Mouse (Mus musculus): ENCODE measurements around the gene Fsd1. TPM values are rescaled to one million over a fixed set of nuclear protein-coding genes. Genes with fewer than 3 reads are reported as not detected.

Fsd1 gene
- polyA plus RNA-seq, 1 experiment: 0.36 TPM

DNA sequence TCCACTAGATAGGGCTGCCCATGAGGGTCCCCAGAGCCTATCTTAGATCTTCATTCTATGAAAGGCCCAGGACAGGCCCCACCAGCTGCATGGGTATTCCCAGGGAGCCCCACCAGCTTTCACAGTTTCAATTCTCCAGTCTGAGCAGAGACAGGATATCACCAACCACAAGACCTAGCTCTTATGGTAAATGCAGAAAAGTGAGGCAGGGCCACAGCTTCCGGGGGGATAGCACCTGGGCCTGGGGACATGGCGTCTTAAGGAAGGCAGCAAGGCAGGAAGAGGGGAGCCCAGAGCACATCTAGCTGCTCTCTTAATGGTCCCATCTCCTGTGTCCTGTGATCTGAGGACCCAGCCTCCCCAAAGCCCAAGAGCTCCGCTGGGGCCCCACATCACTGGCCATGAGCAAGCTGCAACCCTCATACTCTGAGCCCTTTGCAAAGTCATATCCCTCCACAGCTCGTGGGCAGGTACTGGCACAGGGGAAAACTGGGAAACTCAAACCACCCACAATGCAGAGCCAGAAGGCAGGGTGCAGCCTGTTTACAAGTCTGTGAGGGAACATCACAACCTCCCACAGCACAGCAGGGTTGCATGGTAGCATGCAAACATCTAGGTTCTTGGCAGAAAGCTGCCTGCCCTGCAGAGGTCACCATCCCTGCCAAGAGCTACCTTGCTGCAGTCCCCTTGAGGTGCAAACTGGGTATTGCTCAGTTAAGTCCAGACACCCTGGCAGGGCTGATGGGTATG is 35.0 kb downstream of the Fsd1 start:
- H3ac ChIP-seq (ENCODE audit: control insufficient read depth, insufficient read length): no peak overlapping the region
- no peaks in the 10 kb centered on the region for H3K27me3 ChIP-seq (ENCODE audit: control insufficient read depth, insufficient read depth, insufficient read length)
- H3K4me2 ChIP-seq (ENCODE audit: low read depth): no peak overlapping the region
- no peaks in the 10 kb centered on the region for H3K36me3 ChIP-seq (ENCODE audit: control insufficient read depth, insufficient read depth)
- H3K4me3 ChIP-seq: no peak overlapping the region
- no peak for TF ChIP-seq E2F4 (IDR thresholded peaks at IDR 0.05; ENCODE audit: insufficient read depth)
- no peak for TF ChIP-seq POLR2AphosphoS2 (IDR thresholded peaks at IDR 0.05; ENCODE audit: insufficient read length, low read depth)
- no peak for TF ChIP-seq MYOG (IDR thresholded peaks at IDR 0.05; ENCODE audit: control insufficient read depth in 1 of 3, insufficient read depth in 1 of 3, insufficient read length in 2 of 3, low read depth in 2 of 3)
- peak; percentile 5 for TF ChIP-seq POLR2A (IDR thresholded peaks at IDR 0.05; ENCODE audit: insufficient read length, low read depth)
- H3K79me2 ChIP-seq (ENCODE audit: control insufficient read depth, insufficient read depth): peaks cover 58% of the 10 kb centered on the region

DNA sequence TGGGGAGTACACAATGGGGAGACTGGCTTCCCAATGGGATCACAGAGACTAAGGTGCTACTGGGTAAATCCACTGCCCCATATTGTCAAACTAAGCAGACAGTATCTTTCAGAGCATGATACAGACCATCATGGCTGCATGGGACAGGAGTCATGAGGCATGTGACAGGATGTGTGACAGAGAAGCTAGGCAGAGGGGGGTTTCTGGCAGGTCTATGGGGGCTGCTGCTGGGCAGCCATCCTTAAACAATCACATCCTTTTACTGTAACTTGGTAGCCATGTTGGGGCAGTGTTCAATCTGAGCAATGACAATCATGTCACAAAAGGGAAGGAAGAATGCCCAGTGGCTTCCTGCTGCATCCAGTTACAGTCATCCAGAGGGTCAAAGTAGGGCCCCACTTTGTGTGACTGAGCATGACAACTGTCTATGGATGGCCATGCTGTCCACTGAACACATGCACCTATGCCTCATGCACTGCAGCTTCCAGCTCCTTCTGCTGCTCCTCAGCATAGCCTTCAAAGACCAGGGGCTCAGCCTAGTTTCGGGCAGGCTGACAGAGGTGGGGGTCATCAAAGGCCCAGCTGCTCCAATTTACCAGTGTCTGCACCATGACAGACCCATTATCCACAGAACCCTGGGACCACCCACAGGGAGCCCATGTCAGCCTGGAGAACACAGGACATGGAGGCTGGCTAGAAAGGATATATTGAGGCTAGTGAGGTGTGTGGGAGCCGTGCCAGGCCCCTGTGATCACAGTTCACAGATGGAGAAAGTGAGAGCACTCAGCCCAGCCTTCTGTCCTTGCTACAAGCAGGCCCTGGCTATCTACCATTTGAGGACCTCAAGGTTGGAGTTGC is 36.1 kb downstream of the Fsd1 start:
- H3K36me3 ChIP-seq (ENCODE audit: control insufficient read depth, insufficient read depth): no peaks in the 10 kb centered on the region
- no peak overlapping the region for H3K4me3 ChIP-seq
- no peak for TF ChIP-seq E2F4 (IDR thresholded peaks at IDR 0.05; ENCODE audit: insufficient read depth)
- no peak for TF ChIP-seq POLR2A (IDR thresholded peaks at IDR 0.05; ENCODE audit: insufficient read length, low read depth)
- peak; percentile 27 for TF ChIP-seq POLR2AphosphoS2 (IDR thresholded peaks at IDR 0.05; ENCODE audit: insufficient read length, low read depth)
- no peak overlapping the region for H3ac ChIP-seq (ENCODE audit: control insufficient read depth, insufficient read length)
- H3K27me3 ChIP-seq (ENCODE audit: control insufficient read depth, insufficient read depth, insufficient read length): no peaks in the 10 kb centered on the region
- H3K79me2 ChIP-seq (ENCODE audit: control insufficient read depth, insufficient read depth): peaks cover 67% of the 10 kb centered on the region
- H3K4me2 ChIP-seq (ENCODE audit: low read depth): no peak overlapping the region

DNA sequence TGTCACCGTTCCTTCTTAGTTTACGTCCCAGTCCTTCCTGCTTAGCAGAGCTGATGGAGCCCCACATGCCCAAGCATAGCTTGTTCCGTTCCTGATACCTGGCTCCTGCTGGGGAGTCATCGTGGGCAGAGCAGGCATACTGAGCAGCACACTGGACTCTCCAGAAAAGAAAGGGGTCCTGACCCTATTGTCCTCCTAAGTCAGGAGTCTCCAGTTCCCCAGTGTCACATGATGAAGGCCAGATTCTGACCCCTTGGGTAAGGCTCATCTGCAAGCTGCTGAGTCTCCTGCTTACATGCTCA is 36.6 kb downstream of the Fsd1 start:
- no peaks in the 10 kb centered on the region for H3K36me3 ChIP-seq (ENCODE audit: control insufficient read depth, insufficient read depth)
- H3ac ChIP-seq (ENCODE audit: control insufficient read depth, insufficient read length): no peak overlapping the region
- H3K79me2 ChIP-seq (ENCODE audit: control insufficient read depth, insufficient read depth): peaks cover 72% of the 10 kb centered on the region
- H3K27me3 ChIP-seq (ENCODE audit: control insufficient read depth, insufficient read depth, insufficient read length): no peaks in the 10 kb centered on the region
- no peak overlapping the region for H3K4me2 ChIP-seq (ENCODE audit: low read depth)
- H3K4me3 ChIP-seq: no peak overlapping the region
- TF ChIP-seq REST (IDR thresholded peaks at IDR 0.05; ENCODE audit: insufficient read depth, insufficient read length) (no peak), MYOG (IDR thresholded peaks at IDR 0.05; ENCODE audit: control insufficient read depth in 1 of 3, insufficient read depth in 1 of 3, insufficient read length in 2 of 3, low read depth in 2 of 3) (no peak), SRF (IDR thresholded peaks at IDR 0.05; ENCODE audit: control insufficient read depth, insufficient read length, low read depth) (no peak), E2F4 (IDR thresholded peaks at IDR 0.05; ENCODE audit: insufficient read depth) (no peak), TCF12 (IDR thresholded peaks at IDR 0.05; ENCODE audit: insufficient read depth, poor library complexity, severe bottlenecking) (no peak), POLR2AphosphoS2 (IDR thresholded peaks at IDR 0.05; ENCODE audit: insufficient read length, low read depth) (no peak), TCF3 (IDR thresholded peaks at IDR 0.05; ENCODE audit: insufficient read length, low read depth) (no peak), USF1 (IDR thresholded peaks at IDR 0.05; ENCODE audit: low read depth) (no peak), MYOD1 (IDR thresholded peaks at IDR 0.05; ENCODE audit: control insufficient read depth in 1 of 3, insufficient read length in 2 of 3, low read depth in 2 of 3) (no peak), POLR2A (IDR thresholded peaks at IDR 0.05; ENCODE audit: insufficient read length, low read depth) (no peak), CEBPB (IDR thresholded peaks at IDR 0.05; ENCODE audit: insufficient read depth, poor library complexity, severe bottlenecking) (no peak), MAX (IDR thresholded peaks at IDR 0.05; ENCODE audit: low read depth) (no peak)

DNA sequence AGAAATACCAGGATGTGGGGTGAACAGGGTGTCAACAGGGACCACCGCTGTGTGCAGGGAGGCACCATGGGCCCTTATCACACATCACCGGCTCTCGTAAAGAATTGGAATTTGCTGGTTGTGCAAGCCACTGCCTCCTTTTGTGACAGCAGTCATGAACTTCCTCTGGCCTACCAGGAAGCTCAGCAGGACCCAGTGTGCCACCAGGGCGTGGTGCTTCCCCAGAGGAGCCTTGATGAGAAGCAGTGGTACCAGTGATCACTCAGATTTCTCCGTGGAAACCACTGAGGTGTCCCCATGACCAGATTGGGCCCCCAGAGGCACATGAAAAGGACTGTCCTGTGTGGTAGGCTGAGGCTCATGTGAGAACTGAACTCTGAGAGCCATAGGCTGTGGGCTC is 37.1 kb downstream of the Fsd1 start:
- TF ChIP-seq POLR2AphosphoS2 (IDR thresholded peaks at IDR 0.05; ENCODE audit: insufficient read length, low read depth) (no peak), REST (IDR thresholded peaks at IDR 0.05; ENCODE audit: insufficient read depth, insufficient read length) (no peak), E2F4 (IDR thresholded peaks at IDR 0.05; ENCODE audit: insufficient read depth) (no peak), POLR2A (IDR thresholded peaks at IDR 0.05; ENCODE audit: insufficient read length, low read depth) (no peak), SRF (IDR thresholded peaks at IDR 0.05; ENCODE audit: control insufficient read depth, insufficient read length, low read depth) (no peak), CEBPB (IDR thresholded peaks at IDR 0.05; ENCODE audit: insufficient read depth, poor library complexity, severe bottlenecking) (no peak), MAX (IDR thresholded peaks at IDR 0.05; ENCODE audit: low read depth) (no peak), USF1 (IDR thresholded peaks at IDR 0.05; ENCODE audit: low read depth) (no peak), MYOG (IDR thresholded peaks at IDR 0.05; ENCODE audit: control insufficient read depth in 1 of 3, insufficient read depth in 1 of 3, insufficient read length in 2 of 3, low read depth in 2 of 3) (no peak), TCF12 (IDR thresholded peaks at IDR 0.05; ENCODE audit: insufficient read depth, poor library complexity, severe bottlenecking) (no peak), MYOD1 (IDR thresholded peaks at IDR 0.05; ENCODE audit: control insufficient read depth in 1 of 3, insufficient read length in 2 of 3, low read depth in 2 of 3) (no peak), TCF3 (IDR thresholded peaks at IDR 0.05; ENCODE audit: insufficient read length, low read depth) (no peak)
- Histone ChIP-seq H3ac (ENCODE audit: control insufficient read depth, insufficient read length) (no peak overlapping the region), H3K79me2 (ENCODE audit: control insufficient read depth, insufficient read depth) (peaks cover 77% of the 10 kb centered on the region), H3K4me3 (no peak overlapping the region), H3K27me3 (ENCODE audit: control insufficient read depth, insufficient read depth, insufficient read length) (no peaks in the 10 kb centered on the region), H3K4me2 (ENCODE audit: low read depth) (no peak overlapping the region), H3K36me3 (ENCODE audit: control insufficient read depth, insufficient read depth) (no peaks in the 10 kb centered on the region)

DNA sequence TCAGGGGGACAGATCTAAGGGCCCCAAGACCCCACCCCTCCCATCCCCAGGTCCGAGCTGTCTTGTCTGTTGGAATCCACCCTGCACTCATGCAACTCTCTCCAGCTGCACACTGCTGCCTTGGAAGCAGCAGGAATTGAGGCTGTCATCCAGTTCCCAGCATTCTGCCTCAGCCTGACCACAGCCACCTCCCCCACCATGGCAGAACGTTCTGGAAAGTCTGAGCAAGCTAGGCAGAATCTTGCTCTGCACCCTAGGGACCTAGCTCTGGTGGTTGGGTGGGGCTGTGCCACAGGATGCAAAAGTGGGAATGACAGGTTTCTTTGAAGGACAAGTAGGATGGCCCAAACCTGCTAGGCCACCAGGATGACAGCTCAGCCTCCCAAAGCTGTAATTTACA is 38.2 kb downstream of the Fsd1 start:
- Histone ChIP-seq H3K4me2 (ENCODE audit: low read depth) (peak overlapping the region; percentile 37), H3K27me3 (ENCODE audit: control insufficient read depth, insufficient read depth, insufficient read length) (no peaks in the 10 kb centered on the region), H3K4me3 (no peak overlapping the region), H3ac (ENCODE audit: control insufficient read depth, insufficient read length) (no peak overlapping the region), H3K79me2 (ENCODE audit: control insufficient read depth, insufficient read depth) (peaks cover 88% of the 10 kb centered on the region), H3K36me3 (ENCODE audit: control insufficient read depth, insufficient read depth) (no peaks in the 10 kb centered on the region)
- TF ChIP-seq E2F4 (IDR thresholded peaks at IDR 0.05; ENCODE audit: insufficient read depth) (no peak), REST (IDR thresholded peaks at IDR 0.05; ENCODE audit: insufficient read depth, insufficient read length) (no peak), TCF3 (IDR thresholded peaks at IDR 0.05; ENCODE audit: insufficient read length, low read depth) (no peak), USF1 (IDR thresholded peaks at IDR 0.05; ENCODE audit: low read depth) (no peak)

Measured in myocyte (in vitro differentiated cells).